Mouse (Mus musculus): ENCODE measurements around the gene Sntg2. TPM values are rescaled to one million over a fixed set of nuclear protein-coding genes. Genes with fewer than 3 reads are reported as not detected.
A peak's percentile ranks its signal among the peaks of the same experiment; 100 is the strongest.

Gene Sntg2
- polyA plus RNA-seq, 1 experiment from 2014 or later = 28.3 TPM

DNA sequence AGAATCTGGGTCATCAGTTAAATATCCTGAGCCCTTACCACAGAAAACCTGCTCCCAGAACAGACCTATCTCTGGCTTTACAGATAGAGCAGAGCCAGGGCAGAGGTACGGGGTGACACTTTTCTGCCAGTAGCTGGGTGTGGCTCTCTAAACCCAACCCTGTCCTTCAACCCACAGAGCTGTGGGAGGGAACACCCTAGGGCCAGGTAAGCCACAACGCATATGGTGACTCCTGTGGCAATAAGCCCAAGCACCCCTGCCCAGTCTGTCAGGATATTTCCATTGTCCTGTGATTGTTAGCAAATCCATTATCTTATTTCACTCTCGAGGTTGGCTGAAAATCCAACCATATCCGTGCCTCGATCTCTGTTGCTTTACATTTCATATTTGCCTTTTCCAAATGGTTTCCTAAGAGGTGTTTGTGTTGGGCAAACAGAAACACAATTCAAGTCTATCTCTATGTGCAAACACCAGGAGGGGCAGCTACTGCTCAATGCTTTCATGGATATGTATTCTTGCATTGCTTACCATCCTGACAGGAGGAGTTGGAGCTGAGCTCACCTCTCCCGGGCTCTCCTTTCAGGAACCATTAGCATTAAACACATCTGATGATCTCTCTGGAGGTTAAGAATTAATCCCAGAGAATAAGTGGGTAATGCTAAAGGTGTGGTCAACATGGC is 156.3 kb downstream of the Sntg2 start:
- H3K4me3 ChIP-seq (ENCODE audit: low read length) = no peak overlapping the region
- no peaks in the 10 kb centered on the region for H3K27me3 ChIP-seq (replicated peaks; ENCODE audit: control insufficient read depth, insufficient read depth, low read length)
- no peak overlapping the region for H3K9ac ChIP-seq (ENCODE audit: low read depth, low read length)
- no peak overlapping the region for H3K4me2 ChIP-seq (ENCODE audit: low read depth, low read length)
- H3K4me1 ChIP-seq (ENCODE audit: control insufficient read depth, insufficient read depth, low read length) = no peaks in the 10 kb centered on the region
- 59% methylated on average over 6 of the region's 6 CpGs for WGBS
- no peaks in the 10 kb centered on the region for H3K9me3 ChIP-seq (ENCODE audit: control insufficient read depth, low read length)
- peak; percentile 48; the same call in 1 of the 2 replicates for ATAC-seq
- H3K27ac ChIP-seq (ENCODE audit: low read length) = no peak overlapping the region
- no peaks in the 10 kb centered on the region for H3K36me3 ChIP-seq (ENCODE audit: control insufficient read depth, insufficient read depth, low read length)

DNA sequence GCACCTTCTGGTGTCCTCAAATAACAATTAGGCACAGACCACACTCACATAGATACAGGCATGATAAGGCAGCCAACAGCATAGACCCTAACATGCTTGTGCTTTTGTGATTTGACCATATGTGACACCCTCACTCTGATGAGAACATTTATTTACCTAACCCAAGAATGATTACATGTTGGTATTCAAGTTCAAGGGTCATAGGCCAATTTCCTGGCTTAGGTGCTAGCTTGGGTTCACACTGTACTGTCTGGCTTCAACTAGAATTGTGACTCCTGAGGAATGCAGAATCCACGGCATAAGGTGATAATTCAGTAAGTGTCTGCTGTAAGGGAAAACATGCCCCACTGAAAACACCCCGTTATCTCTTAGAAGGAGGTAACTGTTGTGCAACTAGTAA is 158.4 kb downstream of the Sntg2 start:
- H3K9ac ChIP-seq (ENCODE audit: low read depth, low read length) = no peak overlapping the region

DNA sequence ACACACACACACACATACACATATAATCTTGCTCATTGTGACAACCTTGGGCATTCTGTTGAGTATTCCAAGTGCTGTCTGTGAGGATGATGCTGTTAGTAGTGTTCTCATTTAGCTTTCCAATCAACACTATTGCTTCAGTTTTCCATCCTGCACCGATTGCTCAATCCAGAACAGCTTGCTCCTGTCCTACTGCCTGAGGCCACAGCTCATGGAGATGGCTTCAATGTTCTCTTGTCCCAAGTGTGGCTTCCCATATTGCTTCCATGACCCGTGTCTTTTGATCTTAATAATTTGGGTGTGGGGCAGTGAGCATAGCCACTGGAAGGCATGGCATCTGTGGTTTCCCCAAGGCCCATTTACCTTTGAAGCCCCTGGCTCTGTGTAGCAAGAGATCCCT is 162.8 kb downstream of the Sntg2 start:
- Histone ChIP-seq H3K4me2 (ENCODE audit: low read depth, low read length) (no peak overlapping the region), H3K9ac (ENCODE audit: low read depth, low read length) (no peak overlapping the region), H3K27ac (ENCODE audit: low read length) (no peak overlapping the region), H3K27me3 (replicated peaks; ENCODE audit: control insufficient read depth, insufficient read depth, low read length) (no peaks in the 10 kb centered on the region), H3K4me1 (ENCODE audit: control insufficient read depth, insufficient read depth, low read length) (no peaks in the 10 kb centered on the region), H3K9me3 (ENCODE audit: control insufficient read depth, low read length) (no peaks in the 10 kb centered on the region), H3K36me3 (ENCODE audit: control insufficient read depth, insufficient read depth, low read length) (no peaks in the 10 kb centered on the region), H3K4me3 (ENCODE audit: low read length) (no peak overlapping the region)
- no peak for ATAC-seq
- 88% methylated on average over 2 of the region's 2 CpGs for WGBS

More for the DNA sequence above, 158.4 kb downstream of the Sntg2 start:
- no peak overlapping the region for H3K4me3 ChIP-seq (ENCODE audit: low read length)
- no peaks in the 10 kb centered on the region for H3K4me1 ChIP-seq (ENCODE audit: control insufficient read depth, insufficient read depth, low read length)
- H3K4me2 ChIP-seq (ENCODE audit: low read depth, low read length) = no peak overlapping the region
- H3K27me3 ChIP-seq (replicated peaks; ENCODE audit: control insufficient read depth, insufficient read depth, low read length) = no peaks in the 10 kb centered on the region
- no peak for ATAC-seq
- H3K27ac ChIP-seq (ENCODE audit: low read length) = no peak overlapping the region
- no peaks in the 10 kb centered on the region for H3K9me3 ChIP-seq (ENCODE audit: control insufficient read depth, low read length)
- 71% methylated on average over 2 of the region's 2 CpGs for WGBS
- H3K36me3 ChIP-seq (ENCODE audit: control insufficient read depth, insufficient read depth, low read length) = no peaks in the 10 kb centered on the region

DNA sequence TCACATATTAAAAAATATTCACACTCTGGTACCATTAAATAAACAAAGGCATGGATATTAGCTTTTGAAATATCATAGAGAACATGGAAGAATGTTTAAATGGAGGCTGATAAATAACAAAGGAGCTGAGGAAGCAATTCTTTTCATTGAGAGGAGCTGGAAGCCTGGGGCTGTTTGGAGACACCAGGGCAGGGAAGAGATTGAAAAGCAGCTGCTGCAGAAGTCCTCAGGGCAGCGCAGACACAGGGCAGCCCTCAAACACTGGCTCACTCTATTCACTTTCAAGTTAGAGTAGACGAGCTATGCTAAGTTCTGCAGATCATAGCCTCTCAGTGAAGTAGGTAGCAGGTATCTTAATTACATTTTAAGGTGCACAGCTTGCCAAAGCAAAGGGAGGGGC is 164.6 kb downstream of the Sntg2 start:
- Histone ChIP-seq H3K9ac (ENCODE audit: low read depth, low read length) (no peak overlapping the region), H3K36me3 (ENCODE audit: control insufficient read depth, insufficient read depth, low read length) (no peaks in the 10 kb centered on the region), H3K4me1 (ENCODE audit: control insufficient read depth, insufficient read depth, low read length) (no peaks in the 10 kb centered on the region), H3K4me2 (ENCODE audit: low read depth, low read length) (no peak overlapping the region), H3K27ac (ENCODE audit: low read length) (no peak overlapping the region), H3K4me3 (ENCODE audit: low read length) (no peak overlapping the region), H3K9me3 (ENCODE audit: control insufficient read depth, low read length) (no peaks in the 10 kb centered on the region), H3K27me3 (replicated peaks; ENCODE audit: control insufficient read depth, insufficient read depth, low read length) (no peaks in the 10 kb centered on the region)
- 59% methylated on average over 2 of the region's 2 CpGs for WGBS
- no peak for ATAC-seq

DNA sequence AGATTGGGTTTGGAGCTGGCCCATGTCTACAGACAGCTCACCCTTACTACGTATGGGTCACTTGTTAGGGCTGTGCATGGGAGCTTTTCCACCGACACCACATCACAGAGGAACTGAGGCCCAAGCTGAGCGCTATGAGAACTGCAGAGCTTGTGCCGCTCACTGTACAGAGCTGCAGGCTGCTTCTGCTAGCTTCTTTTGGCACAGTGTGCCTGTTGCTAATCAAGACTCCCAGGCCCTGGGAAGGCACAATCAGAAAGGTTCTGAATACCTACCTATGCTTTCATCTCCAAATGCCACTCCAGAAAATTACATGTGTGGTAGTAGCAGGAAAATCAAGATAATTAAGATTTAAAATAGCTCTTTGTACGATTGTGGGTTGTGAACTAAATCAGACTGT is 165.1 kb downstream of the Sntg2 start:
- 87% methylated on average over 5 of the region's 5 CpGs for WGBS

DNA sequence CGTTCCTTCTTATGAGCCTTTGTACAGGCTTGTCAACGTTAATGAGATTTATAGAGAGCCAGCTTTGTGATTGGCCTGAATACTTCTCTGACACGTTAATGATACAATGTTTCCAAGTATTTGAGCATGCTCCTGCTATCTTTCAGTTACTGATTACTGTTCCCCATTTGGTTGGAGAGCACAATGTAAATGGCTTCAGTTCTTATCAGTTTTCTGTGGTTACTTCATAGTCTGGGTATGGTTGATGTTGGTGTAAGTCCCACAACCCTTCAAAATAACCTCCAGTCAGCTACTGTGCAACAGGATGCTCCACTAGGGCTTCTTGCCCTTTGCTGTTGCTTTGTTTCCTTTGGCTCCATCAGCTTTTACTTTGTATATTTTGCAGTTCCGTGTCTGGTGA is 168.7 kb downstream of the Sntg2 start:
- Histone ChIP-seq H3K36me3 (ENCODE audit: control insufficient read depth, insufficient read depth, low read length) (no peaks in the 10 kb centered on the region), H3K9ac (ENCODE audit: low read depth, low read length) (no peak overlapping the region), H3K27ac (ENCODE audit: low read length) (no peak overlapping the region), H3K4me3 (ENCODE audit: low read length) (no peak overlapping the region), H3K4me1 (ENCODE audit: control insufficient read depth, insufficient read depth, low read length) (no peaks in the 10 kb centered on the region), H3K4me2 (ENCODE audit: low read depth, low read length) (no peak overlapping the region), H3K27me3 (replicated peaks; ENCODE audit: control insufficient read depth, insufficient read depth, low read length) (no peaks in the 10 kb centered on the region), H3K9me3 (ENCODE audit: control insufficient read depth, low read length) (no peaks in the 10 kb centered on the region)
- WGBS = 66% methylated on average over 4 of the region's 4 CpGs
- ATAC-seq = no peak

More for the DNA sequence above, 165.1 kb downstream of the Sntg2 start:
- no peaks in the 10 kb centered on the region for H3K36me3 ChIP-seq (ENCODE audit: control insufficient read depth, insufficient read depth, low read length)
- H3K4me3 ChIP-seq (ENCODE audit: low read length) = no peak overlapping the region
- no peaks in the 10 kb centered on the region for H3K9me3 ChIP-seq (ENCODE audit: control insufficient read depth, low read length)
- H3K27me3 ChIP-seq (replicated peaks; ENCODE audit: control insufficient read depth, insufficient read depth, low read length) = no peaks in the 10 kb centered on the region
- ATAC-seq = no peak
- no peak overlapping the region for H3K4me2 ChIP-seq (ENCODE audit: low read depth, low read length)
- H3K4me1 ChIP-seq (ENCODE audit: control insufficient read depth, insufficient read depth, low read length) = no peaks in the 10 kb centered on the region
- no peak overlapping the region for H3K27ac ChIP-seq (ENCODE audit: low read length)
- no peak overlapping the region for H3K9ac ChIP-seq (ENCODE audit: low read depth, low read length)

DNA sequence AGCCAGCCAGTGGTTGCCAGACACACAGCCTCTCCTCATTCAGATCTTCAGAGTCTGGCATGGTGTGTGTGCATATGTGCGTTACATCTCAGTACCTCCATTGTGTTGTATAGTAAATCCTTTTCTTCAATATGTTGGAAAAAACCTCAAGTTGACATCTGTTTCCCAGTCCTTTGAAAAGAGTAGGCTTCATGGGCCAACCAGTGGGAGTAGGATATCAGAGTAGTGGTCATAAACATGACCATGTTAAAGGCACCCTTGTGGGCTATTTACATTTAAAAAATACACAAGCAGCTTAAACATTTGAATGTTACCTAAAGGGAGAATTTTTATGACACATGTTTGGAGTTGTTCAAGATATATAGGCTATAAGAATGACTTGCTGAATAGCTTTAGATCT is 170.4 kb downstream of the Sntg2 start:
- Histone ChIP-seq H3K9ac (ENCODE audit: low read depth, low read length) (no peak overlapping the region), H3K4me1 (ENCODE audit: control insufficient read depth, insufficient read depth, low read length) (no peaks in the 10 kb centered on the region), H3K9me3 (ENCODE audit: control insufficient read depth, low read length) (no peaks in the 10 kb centered on the region), H3K27ac (ENCODE audit: low read length) (no peak overlapping the region), H3K27me3 (replicated peaks; ENCODE audit: control insufficient read depth, insufficient read depth, low read length) (no peaks in the 10 kb centered on the region), H3K4me3 (ENCODE audit: low read length) (no peak overlapping the region), H3K36me3 (ENCODE audit: control insufficient read depth, insufficient read depth, low read length) (no peaks in the 10 kb centered on the region), H3K4me2 (ENCODE audit: low read depth, low read length) (no peak overlapping the region)
- ATAC-seq = no peak
- 78% methylated on average over 1 of the region's 1 CpGs for WGBS

DNA sequence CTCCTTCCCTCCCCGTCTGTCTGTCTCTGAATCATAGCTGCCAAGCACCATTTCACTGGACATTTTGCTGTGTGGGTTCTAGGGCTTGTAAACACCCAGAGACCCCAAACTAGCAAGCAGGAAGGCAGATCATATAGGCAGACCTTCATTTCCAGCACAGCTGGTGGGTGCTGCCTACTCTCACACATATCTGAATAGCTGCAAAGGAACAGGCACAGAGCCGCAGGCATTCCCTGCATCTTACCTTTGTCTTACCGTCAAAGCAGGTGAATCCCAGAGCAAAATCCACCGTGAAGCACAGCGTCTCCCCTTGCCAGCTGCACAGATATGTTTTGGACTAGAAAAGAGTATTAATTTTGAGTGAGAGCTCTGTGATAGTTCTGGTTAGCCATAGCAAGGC is 172.1 kb downstream of the Sntg2 start:
- no peak overlapping the region for H3K27ac ChIP-seq (ENCODE audit: low read length)
- no peaks in the 10 kb centered on the region for H3K4me1 ChIP-seq (ENCODE audit: control insufficient read depth, insufficient read depth, low read length)
- no peak for ATAC-seq
- no peaks in the 10 kb centered on the region for H3K27me3 ChIP-seq (replicated peaks; ENCODE audit: control insufficient read depth, insufficient read depth, low read length)
- WGBS = 83% methylated on average over 5 of the region's 5 CpGs
- no peak overlapping the region for H3K4me2 ChIP-seq (ENCODE audit: low read depth, low read length)
- no peak overlapping the region for H3K4me3 ChIP-seq (ENCODE audit: low read length)
- no peak overlapping the region for H3K9ac ChIP-seq (ENCODE audit: low read depth, low read length)
- no peaks in the 10 kb centered on the region for H3K9me3 ChIP-seq (ENCODE audit: control insufficient read depth, low read length)
- H3K36me3 ChIP-seq (ENCODE audit: control insufficient read depth, insufficient read depth, low read length) = no peaks in the 10 kb centered on the region

DNA sequence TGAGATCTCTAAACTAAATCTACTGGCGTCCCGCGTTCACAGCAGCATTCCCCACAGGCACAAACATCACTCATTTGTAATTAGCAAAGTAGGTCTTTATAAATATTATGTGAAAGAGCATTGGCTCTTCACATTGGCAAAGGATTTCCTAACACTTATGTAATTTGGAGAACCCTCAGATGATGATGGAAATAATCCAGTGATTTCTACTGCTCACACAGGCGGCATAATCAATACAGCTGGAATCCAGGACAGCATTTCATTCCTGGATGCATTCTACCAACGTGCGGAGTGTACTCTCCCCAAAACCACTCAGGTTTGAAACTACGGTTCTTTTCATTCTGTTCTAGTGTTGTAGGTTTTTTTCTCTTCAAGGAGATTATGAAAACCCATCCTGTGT is 172.6 kb downstream of the Sntg2 start:
- no peak overlapping the region for H3K9ac ChIP-seq (ENCODE audit: low read depth, low read length)
- H3K36me3 ChIP-seq (ENCODE audit: control insufficient read depth, insufficient read depth, low read length) = no peaks in the 10 kb centered on the region
- no peak for ATAC-seq
- H3K9me3 ChIP-seq (ENCODE audit: control insufficient read depth, low read length) = no peaks in the 10 kb centered on the region
- no peaks in the 10 kb centered on the region for H3K27me3 ChIP-seq (replicated peaks; ENCODE audit: control insufficient read depth, insufficient read depth, low read length)
- 85% methylated on average over 7 of the region's 7 CpGs for WGBS
- H3K4me2 ChIP-seq (ENCODE audit: low read depth, low read length) = no peak overlapping the region
- H3K4me1 ChIP-seq (ENCODE audit: control insufficient read depth, insufficient read depth, low read length) = no peaks in the 10 kb centered on the region
- H3K27ac ChIP-seq (ENCODE audit: low read length) = no peak overlapping the region
- no peak overlapping the region for H3K4me3 ChIP-seq (ENCODE audit: low read length)

DNA sequence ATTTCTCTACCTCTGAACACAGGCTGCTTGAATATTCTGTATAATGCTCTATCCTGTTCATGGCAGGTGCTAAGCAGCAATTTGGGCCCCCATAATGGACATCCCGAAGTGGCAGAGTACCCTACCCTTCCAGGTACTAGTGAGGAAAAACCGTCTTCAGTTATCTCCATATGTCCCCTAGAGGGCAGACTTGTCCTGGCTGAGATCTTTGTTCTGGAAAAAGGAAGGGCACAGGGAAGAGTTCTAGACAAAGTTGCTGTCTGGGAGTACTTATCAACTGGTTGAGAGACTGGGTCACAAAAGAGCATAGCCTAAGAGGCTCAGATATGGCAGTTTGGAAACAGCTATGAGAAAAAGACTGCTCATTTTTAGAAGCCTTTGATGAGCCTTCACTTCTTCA is 173.4 kb downstream of the Sntg2 start:
- no peak overlapping the region for H3K9ac ChIP-seq (ENCODE audit: low read depth, low read length)
- H3K27me3 ChIP-seq (replicated peaks; ENCODE audit: control insufficient read depth, insufficient read depth, low read length) = no peaks in the 10 kb centered on the region
- no peaks in the 10 kb centered on the region for H3K36me3 ChIP-seq (ENCODE audit: control insufficient read depth, insufficient read depth, low read length)
- no peak for ATAC-seq
- no peak overlapping the region for H3K4me3 ChIP-seq (ENCODE audit: low read length)
- H3K4me1 ChIP-seq (ENCODE audit: control insufficient read depth, insufficient read depth, low read length) = no peaks in the 10 kb centered on the region
- no peak overlapping the region for H3K27ac ChIP-seq (ENCODE audit: low read length)
- no peak overlapping the region for H3K4me2 ChIP-seq (ENCODE audit: low read depth, low read length)
- H3K9me3 ChIP-seq (ENCODE audit: control insufficient read depth, low read length) = no peaks in the 10 kb centered on the region
- WGBS = 23% methylated on average over 2 of the region's 2 CpGs
